Comparison of ENCODE assay signal across 28 mouse cellular contexts in the genomic region with DNA sequence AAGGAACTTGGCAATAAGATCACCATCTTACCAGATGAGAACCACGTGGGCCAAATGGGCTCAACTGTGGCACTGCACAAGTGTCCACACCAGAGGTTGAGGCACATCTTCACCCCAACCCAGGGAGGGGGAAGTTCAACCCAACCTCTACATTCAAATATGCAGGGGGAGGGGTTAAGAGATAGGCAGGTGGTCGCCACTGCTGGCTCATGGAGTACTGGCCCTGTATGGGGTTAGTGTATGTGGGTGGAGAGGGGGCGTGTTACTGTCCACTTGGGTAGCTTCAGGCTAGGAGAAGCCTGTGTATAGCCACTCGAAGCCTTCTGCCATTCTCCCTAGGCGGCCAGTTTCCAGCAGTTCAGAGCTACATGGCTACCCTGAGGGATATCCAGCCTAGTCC. TPM values are rescaled to one million over a fixed set of nuclear protein-coding genes. Genes with fewer than 3 reads are reported as not detected.
DNase-seq lines count a peak whose midpoint lies in the region; ATAC-seq and TF ChIP-seq lines count a peak whose summit lies in the region.
"Had no signal": no experiment of that assay in that cellular context is flagged by ENCODE, and none has a peak within 500 bp of the region (broad histone marks: within the 10 kb centered on the region; RNA-seq: fewer than 3 reads in every experiment).

No protein-coding gene starts in this region.

- H3K9ac ChIP-seq in CH12.LX (ENCODE audit: insufficient read depth, low read depth), result no peak overlapping the region
- no peak overlapping the region for H3K9ac ChIP-seq in MEL (ENCODE audit: control insufficient read depth, low read depth, low read length, poor library complexity, severe bottlenecking)
- H3K9ac ChIP-seq in stomach, postnatal 0 days (ENCODE audit: low read length), result no peak overlapping the region
- H3K9ac ChIP-seq: embryonic facial prominence, embryonic 13.5 days; forebrain, embryonic 12.5 days; forebrain, embryonic 15.5 days; heart, embryonic 13.5 days; hindbrain, embryonic 12.5 days; hindbrain, embryonic 15.5 days; intestine, embryonic 15.5 days had no signal

- H3K4me3 ChIP-seq in CH12.LX (replicated peaks in 1 of 3; ENCODE audit: low read depth in 2 of 3, low read length in 2 of 3, poor library complexity in 1 of 3), result no peak overlapping the region
- no peak overlapping the region for H3K4me3 ChIP-seq in MEL (ENCODE audit: control insufficient read depth in 1 of 2, insufficient read depth in 1 of 2, low read depth in 2 of 2, low read length in 2 of 2)
- no peak overlapping the region for H3K4me3 ChIP-seq in stomach, postnatal 0 days (ENCODE audit: low read depth, low read length)
- H3K4me3 ChIP-seq: embryonic facial prominence, embryonic 10.5 days; embryonic facial prominence, embryonic 13.5 days; erythroblast, embryonic 14.5 days; forebrain, embryonic 12.5 days; forebrain, embryonic 15.5 days; heart, embryonic 10.5 days; heart, embryonic 13.5 days; hindbrain, embryonic 12.5 days; hindbrain, embryonic 15.5 days; intestine, embryonic 15.5 days had no signal

- no peak overlapping the region for H3K4me2 ChIP-seq in CH12.LX (ENCODE audit: insufficient read depth, low read depth, poor library complexity, severe bottlenecking)
- H3K4me2 ChIP-seq in stomach, postnatal 0 days (replicated peaks; ENCODE audit: low read depth), result no peak overlapping the region
- H3K4me2 ChIP-seq: embryonic facial prominence, embryonic 13.5 days; forebrain, embryonic 12.5 days; forebrain, embryonic 15.5 days; heart, embryonic 13.5 days; hindbrain, embryonic 12.5 days; hindbrain, embryonic 15.5 days; intestine, embryonic 15.5 days had no signal

- ATAC-seq in stomach, postnatal 0 days (ENCODE audit: low FRiP score, low TSS enrichment), result peak; percentile 28; the same call in 1 of the 2 replicates
- ATAC-seq: forebrain, embryonic 15.5 days; intestine, embryonic 15.5 days; Patski had no signal

- TF ChIP-seq RAD21 in CH12.LX (IDR thresholded peaks at IDR 0.05; ENCODE audit: low read depth, low read length) (no peak), MEL (IDR thresholded peaks at IDR 0.05; ENCODE audit: low read depth, low read length) (no peak)

- WGBS in stomach, postnatal 0 days, result 73% methylated on average over 5 of the region's 5 CpGs

- in situ Hi-C loops in CH12.LX (cut with MboI; ENCODE audit: low pct_ligation_motif_present, low pct_unique_long_range_greater_than_20kb, low sequenced_read_pairs), result no loop called here

- H3K27me3 ChIP-seq in CH12.LX (replicated peaks) (no peaks in the 10 kb centered on the region), MEL (ENCODE audit: control insufficient read depth in 1 of 2, insufficient read depth in 2 of 2, low read length in 2 of 2) (no peaks in the 10 kb centered on the region)
- no peaks in the 10 kb centered on the region for H3K27me3 ChIP-seq in stomach, postnatal 0 days (ENCODE audit: control insufficient read depth, insufficient read depth, low read length)
- H3K27me3 ChIP-seq: embryonic facial prominence, embryonic 13.5 days; forebrain, embryonic 12.5 days; forebrain, embryonic 15.5 days; hindbrain, embryonic 12.5 days; hindbrain, embryonic 15.5 days; intestine, embryonic 15.5 days; Patski had no signal

- H3K4me1 ChIP-seq in CH12.LX (ENCODE audit: control insufficient read depth in 1 of 2, insufficient read depth in 2 of 2), result peaks cover 4 to 15% of the 10 kb centered on the region in 2 experiments; a peak in 1 of 4 replicates
- H3K4me1 ChIP-seq in MEL (ENCODE audit: control insufficient read depth in 1 of 2, insufficient read depth in 2 of 2, low read length in 2 of 2), result no peaks in the 10 kb centered on the region
- no peaks in the 10 kb centered on the region for H3K4me1 ChIP-seq in stomach, postnatal 0 days (replicated peaks; ENCODE audit: control insufficient read depth, insufficient read depth)
- H3K4me1 ChIP-seq: embryonic facial prominence, embryonic 10.5 days; embryonic facial prominence, embryonic 13.5 days; forebrain, embryonic 12.5 days; forebrain, embryonic 15.5 days; heart, embryonic 13.5 days; hindbrain, embryonic 12.5 days; hindbrain, embryonic 15.5 days; intestine, embryonic 15.5 days had no signal

- H3K27ac ChIP-seq in CH12.LX (ENCODE audit: insufficient read depth, low read depth) (no peak overlapping the region), MEL (ENCODE audit: control insufficient read depth, low read depth, low read length) (no peak overlapping the region)
- no peak overlapping the region for H3K27ac ChIP-seq in stomach, postnatal 0 days (replicated peaks)
- H3K27ac ChIP-seq: embryonic facial prominence, embryonic 10.5 days; embryonic facial prominence, embryonic 13.5 days; forebrain, embryonic 12.5 days; forebrain, embryonic 15.5 days; heart, embryonic 10.5 days; heart, embryonic 13.5 days; hindbrain, embryonic 12.5 days; hindbrain, embryonic 15.5 days; intestine, embryonic 15.5 days had no signal

- TF ChIP-seq CTCF in CH12.LX (conservative IDR thresholded peaks at IDR 0.05 in 1 of 2, IDR thresholded peaks at IDR 0.05 in 1 of 2; ENCODE audit: low read depth in 2 of 2, low read length in 2 of 2) (no peak), MEL (IDR thresholded peaks at IDR 0.05 in 2 of 3, conservative IDR thresholded peaks at IDR 0.05 in 1 of 3; ENCODE audit: control insufficient read depth in 1 of 3, insufficient read depth in 1 of 3, low read depth in 2 of 3, low read length in 3 of 3, poor library complexity in 1 of 3, severe bottlenecking in 1 of 3) (no peak)
- no peak for TF ChIP-seq CTCF in stomach, postnatal 0 days (IDR thresholded peaks at IDR 0.05; ENCODE audit: low read depth)

- dilution Hi-C loops in CH12.LX (cut with MboI; ENCODE audit: extremely low pct_ligation_motif_present, extremely low pct_unique_long_range_greater_than_20kb, low sequenced_read_pairs), result no loop called here

- H3K79me2 ChIP-seq in CH12.LX (replicated peaks; ENCODE audit: control insufficient read depth, extremely low read depth, insufficient read depth, poor library complexity, severe bottlenecking) (no peaks in the 10 kb centered on the region), MEL (ENCODE audit: control insufficient read depth, insufficient read depth, low read length, poor library complexity) (no peaks in the 10 kb centered on the region)

- DNase-seq in heart, adult 11 months, result peak; percentile 90
- no peak for DNase-seq in heart, adult 9 months (ENCODE audit: low spot score in 2 of 2)
- DNase-seq in CH12.LX (ENCODE audit: extremely low read depth) (no peak), MEL (ENCODE audit: low read depth, low spot score) (no peak)
- DNase-seq in stomach, postnatal 0 days (ENCODE audit: low spot score), result no peak
- DNase-seq in adrenal gland, postnatal 36 days, result no peak
- no peak for DNase-seq in urinary bladder, adult 2 months (ENCODE audit: low spot score)
- DNase-seq: adrenal gland, postnatal 10 days; B cell, adult 2 months; cerebellum, adult 11 months; cerebellum, adult 2 months; cerebellum, adult 9-11 months; cerebellum, postnatal 25 days; embryo, embryonic 11 days; gastrocnemius, postnatal 10 days; gastrocnemius, postnatal 36 days; kidney, adult 11 months had no signal

- TF ChIP-seq POLR2A in CH12.LX (IDR thresholded peaks at IDR 0.05; ENCODE audit: low read depth, low read length) (no peak), MEL (IDR thresholded peaks at IDR 0.05; ENCODE audit: control insufficient read depth in 1 of 2, insufficient read depth in 1 of 2, low read depth in 1 of 2, low read length in 2 of 2, poor library complexity in 1 of 2) (no peak)

- H3K9me3 ChIP-seq in CH12.LX (replicated peaks; ENCODE audit: low read length), result peaks cover 4% of the 10 kb centered on the region
- H3K9me3 ChIP-seq in MEL (replicated peaks; ENCODE audit: insufficient read depth, low read length), result no peaks in the 10 kb centered on the region
- H3K9me3 ChIP-seq in stomach, postnatal 0 days (ENCODE audit: control insufficient read depth, low read length), result no peaks in the 10 kb centered on the region
- H3K9me3 ChIP-seq: embryonic facial prominence, embryonic 10.5 days; embryonic facial prominence, embryonic 13.5 days; forebrain, embryonic 12.5 days; forebrain, embryonic 15.5 days; heart, embryonic 10.5 days; heart, embryonic 13.5 days; hindbrain, embryonic 12.5 days; hindbrain, embryonic 15.5 days; intestine, embryonic 15.5 days had no signal

- TF ChIP-seq EP300 in CH12.LX (IDR thresholded peaks at IDR 0.05; ENCODE audit: low read length), result no peak
- TF ChIP-seq EP300 in MEL (IDR thresholded peaks at IDR 0.05; ENCODE audit: low read depth in 1 of 2, low read length in 2 of 2), result no peak
- TF ChIP-seq EP300 in stomach, postnatal 0 days (optimal IDR thresholded peaks at IDR 0.05), result no peak

- peaks cover 48 to 75% of the 10 kb centered on the region in 2 experiments for H3K36me3 ChIP-seq in CH12.LX (replicated peaks in 1 of 2; ENCODE audit: control insufficient read depth in 1 of 2, insufficient read depth in 1 of 2, low read length in 1 of 2)
- no peaks in the 10 kb centered on the region; a peak in 1 of 4 replicates for H3K36me3 ChIP-seq in MEL (ENCODE audit: control insufficient read depth in 1 of 2, insufficient read depth in 2 of 2, low read length in 2 of 2)
- peaks cover 3% of the 10 kb centered on the region; the same call in 1 of the 2 replicates for H3K36me3 ChIP-seq in stomach, postnatal 0 days (ENCODE audit: control insufficient read depth, insufficient read depth, low read length)
- H3K36me3 ChIP-seq: forebrain, embryonic 15.5 days; heart, embryonic 10.5 days; heart, embryonic 13.5 days; hindbrain, embryonic 12.5 days; intestine, embryonic 15.5 days had no signal

TF ChIP-seq in MEL, 35 proteins besides CTCF, POLR2A, EP300 and RAD21 (continues in another document):
- TF ChIP-seq ZKSCAN1 (IDR thresholded peaks at IDR 0.05; ENCODE audit: low read depth, low read length), result no peak

RNA-seq across cellular contexts. Expression of a gene that starts 24.7 kb away (rescaled TPM):
- 3.9 and 4.7 TPM in 2 replicates for total RNA-seq in CH12.LX (2012; rRNA removed)
- 8.7 and 10.4 TPM in 2 replicates for total RNA-seq in CH12.LX (2014; rRNA removed)
- 94.3 and 98.5 TPM in 2 replicates for polyA plus RNA-seq in CH12.LX (2012; ENCODE audit: insufficient read length, low read depth)
- 17.2 and 22.2 TPM in 2 replicates for total RNA-seq in MEL (2012; rRNA removed)
- 10 to 100 TPM in 1 of 2 experiments, not detected in 1; 38.6 TPM for polyA plus RNA-seq in MEL (2012; ENCODE audit: insufficient read depth in 1 of 2, insufficient read length in 2 of 2, low read depth in 1 of 2, low replicate concordance in 2 of 2, missing spikeins in 1 of 2)
- polyA plus RNA-seq in stomach, postnatal 0 days (2015; fragmentation: Nextera tagmentation; extraction: Ambion mirVana), result 18.2 and 18.5 TPM in 2 replicates
- total RNA-seq in adrenal gland, postnatal 36 days (2021), result 10 to 100 TPM; 14.5 to 15.7 TPM
- 59.2 and 62.1 TPM in 2 replicates for polyA plus RNA-seq in urinary bladder, adult 2 months (2012; rRNA removed)

RNA-seq across cellular contexts. Expression of a gene that starts 54.8 kb away (rescaled TPM):
- total RNA-seq in CH12.LX (2012; rRNA removed), result 10.0 and 12.1 TPM in 2 replicates
- total RNA-seq in CH12.LX (2014; rRNA removed), result 5.6 and 8.1 TPM in 2 replicates
- 12.4 and 14.7 TPM in 2 replicates for polyA plus RNA-seq in CH12.LX (2012; ENCODE audit: insufficient read length, low read depth)
- 2.9 and 3.7 TPM in 2 replicates for total RNA-seq in MEL (2012; rRNA removed)
- 10 to 100 TPM in 1 of 2 experiments, not detected in 1; 11.1 TPM for polyA plus RNA-seq in MEL (2012; ENCODE audit: insufficient read depth in 1 of 2, insufficient read length in 2 of 2, low read depth in 1 of 2, low replicate concordance in 2 of 2, missing spikeins in 1 of 2)
- polyA plus RNA-seq in stomach, postnatal 0 days (2015; fragmentation: Nextera tagmentation; extraction: Ambion mirVana), result 4.8 and 5.5 TPM in 2 replicates
- 10 to 100 TPM; 11.9 to 20.6 TPM for total RNA-seq in adrenal gland, postnatal 36 days (2021)
- 57.3 and 57.6 TPM in 2 replicates for polyA plus RNA-seq in urinary bladder, adult 2 months (2012; rRNA removed)
